Mouse (Mus musculus): ENCODE data around the gene Togaram1.

Gene Togaram1

GRCm38 (mm10) chr12:64965124-64966026 lies at the start of gene Togaram1, which contains the start of gene Klhl28:
Gene Togaram1 (plus strand): TSS chr12:64965804.
Gene Klhl28 (minus strand): TSS chr12:64965534.
- DNase-seq = peak; percentile 99

- no peak for DNase-seq
Observed at GRCm38 (mm10) chr12:64916735-64917134, 48.9 kb upstream of the Togaram1 start.

- DNase-seq = peak; percentile 97
Observed at GRCm38 (mm10) chr12:64917578-64918471, 47.8 kb upstream of the Togaram1 start, which contains the start of gene Gm527. Gene Gm527 (plus strand): TSS chr12:64917906.

GRCm38 (mm10) chr12:64937493-64937892 lies 28.1 kb upstream of the Togaram1 start:
- peak; percentile 49 for DNase-seq

- DNase-seq = no peak
Observed at GRCm38 (mm10) chr12:64964560-64964959, 1.0 kb upstream of the Togaram1 start.

- DNase-seq = peak; percentile 75
Observed at GRCm38 (mm10) chr12:64966101-64966631, 562 bp downstream of the Togaram1 start.

GRCm38 (mm10) chr12:64966652-64967435 lies 1.2 kb downstream of the Togaram1 start:
- DNase-seq = no peak

- DNase-seq = peak; percentile 11
Observed at GRCm38 (mm10) chr12:64967470-64967869, 1.9 kb downstream of the Togaram1 start.

- DNase-seq = no peak
Observed at GRCm38 (mm10) chr12:64968067-64968466, 2.5 kb downstream of the Togaram1 start.

- no peak for DNase-seq
Observed at GRCm38 (mm10) chr12:64971399-64971798, 5.8 kb downstream of the Togaram1 start.

GRCm38 (mm10) chr12:64972063-64972462 lies 6.5 kb downstream of the Togaram1 start:
- DNase-seq = no peak

GRCm38 (mm10) chr12:64975558-64975957 lies 10.0 kb downstream of the Togaram1 start:
- no peak for DNase-seq

GRCm38 (mm10) chr12:64976191-64976590 lies 10.6 kb downstream of the Togaram1 start:
- DNase-seq = no peak

- DNase-seq = no peak
Observed at GRCm38 (mm10) chr12:64977518-64977917, 11.9 kb downstream of the Togaram1 start.

- DNase-seq = no peak
Observed at GRCm38 (mm10) chr12:65007725-65008124, 42.1 kb downstream of the Togaram1 start.

GRCm38 (mm10) chr12:65022842-65023241 lies 57.2 kb downstream of the Togaram1 start:
- DNase-seq = no peak

GRCm38 (mm10) chr12:65035839-65036189 lies 70.2 kb downstream of the Togaram1 start:
- DNase-seq = no peak

- peak; percentile 94 for DNase-seq
Observed at GRCm38 (mm10) chr12:65036190-65036870, 70.7 kb downstream of the Togaram1 start, which contains the start of gene Prpf39. Gene Prpf39 (plus strand): TSS chr12:65036333.

GRCm38 (mm10) chr12:65036892-65037545 lies 71.4 kb downstream of the Togaram1 start:
- no peak for DNase-seq

- no peak for DNase-seq
Observed at GRCm38 (mm10) chr12:65037546-65037937, 71.9 kb downstream of the Togaram1 start.

- DNase-seq = no peak
Observed at GRCm38 (mm10) chr12:65048799-65049198, 83.2 kb downstream of the Togaram1 start.

Data from thymus, postnatal 14 days (tissue).